ENCODE assay signal across 26 mouse cellular contexts in genomic region chr10:89508567-89508966, GRCm38 (mm10). TPM values are rescaled to one million over a fixed set of nuclear protein-coding genes. Genes with fewer than 3 reads are reported as not detected.
DNase-seq lines count a peak whose midpoint lies in the region; ATAC-seq and TF ChIP-seq lines count a peak whose summit lies in the region.
"Had no signal": no experiment of that assay in that cellular context is flagged by ENCODE, and none has a peak within 500 bp of the region (broad histone marks: within the 10 kb centered on the region; RNA-seq: fewer than 3 reads in every experiment).

No protein-coding gene starts in this region.

- no peak for TF ChIP-seq CTCF in intestine, postnatal 0 days (IDR thresholded peaks at IDR 0.05; ENCODE audit: low read depth)

- no peak overlapping the region for H3K4me2 ChIP-seq in liver, embryonic 12.5 days
- no peak overlapping the region for H3K4me2 ChIP-seq in liver, embryonic 11.5 days
- no peak overlapping the region for H3K4me2 ChIP-seq in intestine, embryonic 15.5 days (replicated peaks)
- H3K4me2 ChIP-seq in intestine, postnatal 0 days (replicated peaks; ENCODE audit: low read depth) = no peak overlapping the region
- H3K4me2 ChIP-seq in midbrain, embryonic 16.5 days (ENCODE audit: low read length) = no peak overlapping the region
- H3K4me2 ChIP-seq: embryonic facial prominence, embryonic 13.5 days; forebrain, embryonic 12.5 days; forebrain, embryonic 15.5 days; heart, embryonic 13.5 days; hindbrain, embryonic 12.5 days; hindbrain, embryonic 15.5 days had no signal

- H3K4me1 ChIP-seq in liver, embryonic 12.5 days = peaks cover 9% of the 10 kb centered on the region
- H3K4me1 ChIP-seq in liver, embryonic 11.5 days (replicated peaks; ENCODE audit: control insufficient read depth, insufficient read depth, low read length) = no peaks in the 10 kb centered on the region
- no peaks in the 10 kb centered on the region for H3K4me1 ChIP-seq in intestine, embryonic 15.5 days (replicated peaks)
- H3K4me1 ChIP-seq in intestine, postnatal 0 days (replicated peaks; ENCODE audit: control insufficient read depth, insufficient read depth, low read length) = peaks cover 3% of the 10 kb centered on the region; the same call in 1 of the 2 replicates
- no peaks in the 10 kb centered on the region for H3K4me1 ChIP-seq in midbrain, embryonic 16.5 days (ENCODE audit: control insufficient read depth, insufficient read depth, low read length)
- H3K4me1 ChIP-seq: embryonic facial prominence, embryonic 10.5 days; embryonic facial prominence, embryonic 13.5 days; forebrain, embryonic 12.5 days; forebrain, embryonic 15.5 days; heart, embryonic 10.5 days; hindbrain, embryonic 12.5 days; hindbrain, embryonic 15.5 days had no signal

- no peaks in the 10 kb centered on the region for H3K36me3 ChIP-seq in liver, embryonic 12.5 days
- H3K36me3 ChIP-seq in liver, embryonic 11.5 days (ENCODE audit: control insufficient read depth, insufficient read depth, low read length) = no peaks in the 10 kb centered on the region
- no peaks in the 10 kb centered on the region for H3K36me3 ChIP-seq in intestine, embryonic 15.5 days
- no peaks in the 10 kb centered on the region for H3K36me3 ChIP-seq in intestine, postnatal 0 days (ENCODE audit: control insufficient read depth, insufficient read depth)
- no peaks in the 10 kb centered on the region for H3K36me3 ChIP-seq in midbrain, embryonic 16.5 days (ENCODE audit: control insufficient read depth, insufficient read depth, low read length)
- H3K36me3 ChIP-seq: embryonic facial prominence, embryonic 10.5 days; embryonic facial prominence, embryonic 13.5 days; forebrain, embryonic 12.5 days; forebrain, embryonic 15.5 days; heart, embryonic 10.5 days; heart, embryonic 13.5 days; hindbrain, embryonic 12.5 days; hindbrain, embryonic 15.5 days had no signal

- H3K9ac ChIP-seq in liver, embryonic 12.5 days = no peak overlapping the region
- H3K9ac ChIP-seq in liver, embryonic 11.5 days (ENCODE audit: low read depth, low read length) = no peak overlapping the region
- no peak overlapping the region for H3K9ac ChIP-seq in intestine, embryonic 15.5 days
- no peak overlapping the region for H3K9ac ChIP-seq in intestine, postnatal 0 days (ENCODE audit: low read depth, low read length)
- no peak overlapping the region for H3K9ac ChIP-seq in midbrain, embryonic 16.5 days (ENCODE audit: low read depth, low read length)
- H3K9ac ChIP-seq: embryonic facial prominence, embryonic 13.5 days; forebrain, embryonic 12.5 days; forebrain, embryonic 15.5 days; heart, embryonic 13.5 days; hindbrain, embryonic 12.5 days; hindbrain, embryonic 15.5 days had no signal

- H3K27ac ChIP-seq in liver, embryonic 12.5 days = no peak overlapping the region
- H3K27ac ChIP-seq in liver, embryonic 11.5 days (ENCODE audit: low read depth, low read length) = no peak overlapping the region
- H3K27ac ChIP-seq in intestine, embryonic 15.5 days = peak overlapping the region; percentile 54; the same call in 1 of the 2 replicates
- H3K27ac ChIP-seq in intestine, postnatal 0 days (ENCODE audit: low read depth, low read length) = peak overlapping the region; percentile 62; the same call in 1 of the 2 replicates
- no peak overlapping the region for H3K27ac ChIP-seq in midbrain, embryonic 16.5 days (ENCODE audit: low read length)
- H3K27ac ChIP-seq: embryonic facial prominence, embryonic 10.5 days; embryonic facial prominence, embryonic 13.5 days; forebrain, embryonic 12.5 days; forebrain, embryonic 15.5 days; heart, adult 2 months; heart, embryonic 10.5 days; heart, embryonic 13.5 days; hindbrain, embryonic 12.5 days; hindbrain, embryonic 15.5 days had no signal

- H3K4me3 ChIP-seq in liver, embryonic 12.5 days = no peak overlapping the region
- no peak overlapping the region for H3K4me3 ChIP-seq in liver, embryonic 11.5 days (ENCODE audit: low read depth, low read length)
- H3K4me3 ChIP-seq in intestine, embryonic 15.5 days (replicated peaks) = no peak overlapping the region
- H3K4me3 ChIP-seq in intestine, postnatal 0 days (ENCODE audit: low read depth, low read length) = no peak overlapping the region
- H3K4me3 ChIP-seq in midbrain, embryonic 16.5 days (ENCODE audit: low read depth, low read length) = no peak overlapping the region
- H3K4me3 ChIP-seq: embryonic facial prominence, embryonic 10.5 days; embryonic facial prominence, embryonic 13.5 days; erythroblast, embryonic 14.5 days; forebrain, embryonic 12.5 days; forebrain, embryonic 15.5 days; heart, adult 2 months; heart, embryonic 10.5 days; heart, embryonic 13.5 days; hindbrain, embryonic 12.5 days; hindbrain, embryonic 15.5 days had no signal

- H3K27me3 ChIP-seq in liver, embryonic 12.5 days (replicated peaks) = no peaks in the 10 kb centered on the region
- no peaks in the 10 kb centered on the region for H3K27me3 ChIP-seq in liver, embryonic 11.5 days (replicated peaks; ENCODE audit: control insufficient read depth, insufficient read depth, low read length)
- H3K27me3 ChIP-seq in intestine, embryonic 15.5 days (replicated peaks) = no peaks in the 10 kb centered on the region
- no peaks in the 10 kb centered on the region for H3K27me3 ChIP-seq in intestine, postnatal 0 days (replicated peaks; ENCODE audit: control insufficient read depth, insufficient read depth, low read length)
- no peaks in the 10 kb centered on the region for H3K27me3 ChIP-seq in midbrain, embryonic 16.5 days (ENCODE audit: control insufficient read depth, insufficient read depth, low read depth, low read length)
- H3K27me3 ChIP-seq: embryonic facial prominence, embryonic 13.5 days; forebrain, embryonic 12.5 days; forebrain, embryonic 15.5 days; heart, embryonic 13.5 days; hindbrain, embryonic 12.5 days; hindbrain, embryonic 15.5 days had no signal

- no peak for DNase-seq in liver, embryonic 11.5 days (ENCODE audit: low spot score)
- DNase-seq in spleen, postnatal 10 days (ENCODE audit: low spot score in 2 of 2) = no peak
- DNase-seq: adrenal gland, adult 8-10 months; adrenal gland, postnatal 25 days; cerebellum, adult 11-12 months; cerebellum, adult 8-10 months; cerebellum, postnatal 10 days; cerebellum, postnatal 36 days; embryo, embryonic 11 days; gastrocnemius, postnatal 25 days; heart, adult 2 months had no signal

- 0 out of 2 replicates have a peak, but pooled peaks have one; percentile 21 for ATAC-seq in liver, embryonic 12.5 days
- no peak for ATAC-seq in liver, embryonic 11.5 days (replicated peaks; ENCODE audit: low FRiP score)
- ATAC-seq in intestine, embryonic 15.5 days = peak; percentile 35
- peak; percentile 22; the same call in 1 of the 2 replicates for ATAC-seq in intestine, postnatal 0 days
- no peak for ATAC-seq in midbrain, embryonic 16.5 days
- ATAC-seq: activated CD4-positive, CD25-positive, alpha-beta regulatory T cell, adult 4 months; CD4-positive, CD25-positive, alpha-beta regulatory T cell, adult 4 months; forebrain, embryonic 15.5 days had no signal

- no peaks in the 10 kb centered on the region for H3K9me3 ChIP-seq in liver, embryonic 12.5 days (replicated peaks)
- no peaks in the 10 kb centered on the region for H3K9me3 ChIP-seq in liver, embryonic 11.5 days (ENCODE audit: control insufficient read depth, low read length)
- no peaks in the 10 kb centered on the region for H3K9me3 ChIP-seq in intestine, embryonic 15.5 days
- no peaks in the 10 kb centered on the region for H3K9me3 ChIP-seq in intestine, postnatal 0 days (ENCODE audit: control insufficient read depth)
- H3K9me3 ChIP-seq in midbrain, embryonic 16.5 days (replicated peaks; ENCODE audit: control insufficient read depth, low read length, poor library complexity, severe bottlenecking) = no peaks in the 10 kb centered on the region
- H3K9me3 ChIP-seq: embryonic facial prominence, embryonic 10.5 days; embryonic facial prominence, embryonic 13.5 days; forebrain, embryonic 12.5 days; forebrain, embryonic 15.5 days; heart, embryonic 10.5 days; hindbrain, embryonic 12.5 days; hindbrain, embryonic 15.5 days had no signal

- 59% methylated on average over 2 of the region's 2 CpGs for WGBS in liver, embryonic 12.5 days (ENCODE audit: insufficient replicate concordance)
- 73% methylated on average over 2 of the region's 2 CpGs for WGBS in liver, embryonic 11.5 days
- 63% methylated on average over 2 of the region's 2 CpGs for WGBS in intestine, embryonic 15.5 days
- 40% methylated on average over 2 of the region's 2 CpGs for WGBS in intestine, postnatal 0 days
- WGBS in midbrain, embryonic 16.5 days = 85% methylated on average over 2 of the region's 2 CpGs

RNA-seq across cellular contexts. Expression of gene Nr1h4, which starts 24.8 kb away (rescaled TPM):
- 2.2 and 2.8 TPM in 2 replicates for polyA plus RNA-seq in liver, embryonic 12.5 days (2016; fragmentation: Nextera tagmentation; extraction: Ambion mirVana)
- polyA plus RNA-seq in liver, embryonic 11.5 days (2014; fragmentation: Nextera tagmentation; extraction: Ambion mirVana) = 0.99 and 1.9 TPM in 2 replicates
- 55.1 and 57.9 TPM in 2 replicates for polyA plus RNA-seq in intestine, embryonic 15.5 days (2015; fragmentation: Nextera tagmentation; extraction: Ambion mirVana)
- polyA plus RNA-seq in intestine, postnatal 0 days (2015; fragmentation: Nextera tagmentation; extraction: Ambion mirVana) = 117 and 139 TPM in 2 replicates
- not detected in 2 replicates for polyA plus RNA-seq in midbrain, embryonic 16.5 days (2015; fragmentation: Nextera tagmentation; extraction: Ambion mirVana)
- polyA plus RNA-seq: activated CD4-positive, CD25-positive, alpha-beta regulatory T cell, adult 4 months; CD4-positive, CD25-positive, alpha-beta regulatory T cell, adult 4 months; embryonic facial prominence, embryonic 10.5 days; embryonic facial prominence, embryonic 13.5 days; erythroblast, embryonic 14.5 days; forebrain, embryonic 12.5 days; hindbrain, embryonic 12.5 days; hindbrain, embryonic 15.5 days had no signal

Comparison
In these comparisons a context has a peak if more than half of its experiments do, and no peak if none do; other contexts are left out.
1. ATAC-seq: peak in liver, embryonic 12.5 days (single experiment), intestine, embryonic 15.5 days (single experiment) and intestine, postnatal 0 days (single experiment); none in liver, embryonic 11.5 days (single experiment) and midbrain, embryonic 16.5 days (single experiment).
2. H3K27ac ChIP-seq: peak in intestine, embryonic 15.5 days (single experiment) and intestine, postnatal 0 days (single experiment); none in liver, embryonic 12.5 days (single experiment), liver, embryonic 11.5 days (single experiment) and midbrain, embryonic 16.5 days (single experiment).
3. RNA of gene Nr1h4, which starts 24.8 kb away (polyA plus RNA-seq): 117 to 139 TPM in intestine, postnatal 0 days and 55.1 to 57.9 TPM in intestine, embryonic 15.5 days; 2.2 to 2.8 TPM in liver, embryonic 12.5 days, 0.99 to 1.9 TPM in liver, embryonic 11.5 days and not detected in midbrain, embryonic 16.5 days; every median in the first group is over 10 times any median in the second.